Mouse (Mus musculus) adrenal gland, postnatal 25 days (tissue): Measurements from ENCODE around the gene Kank4. TPM values are rescaled to one million over a fixed set of nuclear protein-coding genes. Genes with fewer than 3 reads are reported as not detected.
"Not testable (repeated sequence)": the region's sequence is repeated elsewhere in the genome, so short reads cannot be mapped to it uniquely, and the experiment has no call there.

Source experiments
- DNase-seq: peaks from one replicate; pipeline ENCODE4 v3.0.0; 2021; ENCODE audit warnings: mixed read lengths
- total RNA-seq: library from RNA; stranded (reverse); gene quantifications from 2 replicates; pipeline ENCODE4 v1.2.3, GENCODE M21; 2021

Gene Kank4
- total RNA-seq, 1 experiment from 2014 or later, result 2.1 TPM

- no peak for DNase-seq
Observed at GRCm38 (mm10) chr4:98776721-98777427, 40.5 kb downstream of the Kank4 start.

GRCm38 (mm10) chr4:98773785-98774184 lies 43.6 kb downstream of the Kank4 start:
- DNase-seq, result no peak

GRCm38 (mm10) chr4:98767134-98768133 lies 49.9 kb downstream of the Kank4 start:
- DNase-seq, result no peak

- no peak for DNase-seq
Observed at GRCm38 (mm10) chr4:98758872-98759518, 58.3 kb downstream of the Kank4 start.

GRCm38 (mm10) chr4:98758012-98758821 lies 59.1 kb downstream of the Kank4 start:
- DNase-seq, result no peak

- DNase-seq, result no peak
Observed at GRCm38 (mm10) chr4:98756141-98756540, 61.2 kb downstream of the Kank4 start.

GRCm38 (mm10) chr4:98754456-98754855 lies 62.9 kb downstream of the Kank4 start:
- no peak for DNase-seq

- no peak for DNase-seq
Observed at GRCm38 (mm10) chr4:98743906-98744210, 73.5 kb downstream of the Kank4 start.

- no peak for DNase-seq
Observed at GRCm38 (mm10) chr4:98743209-98743905, 74.0 kb downstream of the Kank4 start.

- DNase-seq, result no peak
Observed at GRCm38 (mm10) chr4:98739753-98740152, 77.6 kb downstream of the Kank4 start.

GRCm38 (mm10) chr4:98733660-98734059 lies 83.7 kb downstream of the Kank4 start:
- no peak for DNase-seq

- no peak for DNase-seq
Observed at GRCm38 (mm10) chr4:98728716-98729115, 88.6 kb downstream of the Kank4 start.

GRCm38 (mm10) chr4:98727959-98728347 lies 89.4 kb downstream of the Kank4 start:
- DNase-seq, result no peak

GRCm38 (mm10) chr4:98727295-98727958 lies 89.9 kb downstream of the Kank4 start:
- no peak for DNase-seq

- DNase-seq, result no peak
Observed at GRCm38 (mm10) chr4:98726590-98727237, 90.6 kb downstream of the Kank4 start, which contains the start of gene L1td1. Gene L1td1, plus strand, starts transcription at chr4:98726734.

- DNase-seq, result no peak
Observed at GRCm38 (mm10) chr4:98725439-98725838, 91.9 kb downstream of the Kank4 start.

- not testable (repeated sequence) for DNase-seq
Observed at GRCm38 (mm10) chr4:98724682-98725081, 92.7 kb downstream of the Kank4 start.

- DNase-seq, result peak; percentile 67
Observed at GRCm38 (mm10) chr4:98722454-98722853, 94.9 kb downstream of the Kank4 start.

GRCm38 (mm10) chr4:98718547-98718917 lies 98.8 kb downstream of the Kank4 start:
- DNase-seq, result no peak
